7 mouse cellular contexts compared by ENCODE assay signal in the genomic region with DNA sequence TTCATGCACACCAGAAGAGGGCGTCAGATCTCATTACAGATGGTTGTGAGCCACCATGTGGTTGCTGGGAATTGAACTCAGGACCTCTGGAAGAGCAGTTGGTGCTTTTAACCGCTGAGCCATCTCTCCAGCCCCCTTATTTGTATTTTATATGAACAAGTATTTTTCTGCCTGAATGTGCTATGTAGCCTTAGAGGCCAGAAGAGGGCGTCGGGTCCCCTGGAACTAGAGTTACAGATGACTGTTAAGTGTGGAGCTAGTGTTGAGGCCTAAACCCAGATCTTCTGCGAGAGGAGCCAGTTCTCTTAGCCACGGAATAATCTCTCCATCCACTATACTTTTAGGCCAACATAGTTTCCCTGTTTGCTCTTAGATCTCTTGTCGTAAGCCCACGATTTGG.
DNase-seq lines count a peak whose midpoint lies in the region; ATAC-seq and TF ChIP-seq lines count a peak whose summit lies in the region.
"Not testable (repeated sequence)": the region's sequence is repeated elsewhere in the genome, so short reads cannot be mapped to it uniquely, and the experiment has no call there.

No protein-coding gene starts in this region.

- DNase-seq in CH12.LX (ENCODE audit: extremely low read depth) = peak; percentile 8
- DNase-seq in Patski (ENCODE audit: low read depth, low spot score); heart, adult 2 months; kidney, postnatal 0 days (ENCODE audit: low spot score); liver, embryonic 14.5 days (ENCODE audit: low read depth in 3 of 3, low spot score in 3 of 3): not testable (repeated sequence)
- DNase-seq in midbrain, embryonic 11.5 days (ENCODE audit: low spot score, missing footprints) = peak; percentile 81

- not testable (repeated sequence) for H3K27ac ChIP-seq in CH12.LX (ENCODE audit: insufficient read depth, low read depth); heart, adult 2 months; kidney, postnatal 0 days; liver, embryonic 14.5 days; midbrain, embryonic 11.5 days (ENCODE audit: low read depth, low read length)
- H3K27ac ChIP-seq in embryonic facial prominence, embryonic 12.5 days = peak overlapping the region; percentile 83

- TF ChIP-seq CTCF in CH12.LX (conservative IDR thresholded peaks at IDR 0.05 in 1 of 2, IDR thresholded peaks at IDR 0.05 in 1 of 2; ENCODE audit: low read depth in 2 of 2, low read length in 2 of 2) (peak in 1 of 2 experiments; percentile 30; a peak in 1 of 4 replicates), Patski (IDR thresholded peaks at IDR 0.05) (peak; percentile 45)
- TF ChIP-seq CTCF in heart, adult 2 months (IDR thresholded peaks at IDR 0.05) = peak; percentile 28
- TF ChIP-seq CTCF in kidney, postnatal 0 days (IDR thresholded peaks at IDR 0.05; ENCODE audit: low read depth) = peak; percentile 50; the same call in 1 of the 2 replicates
- TF ChIP-seq CTCF in liver, embryonic 14.5 days (IDR thresholded peaks at IDR 0.05; ENCODE audit: low read depth) = peak; percentile 24; the same call in 1 of the 2 replicates

- 50% methylated on average over 8 of the region's 8 CpGs for WGBS in embryonic facial prominence, embryonic 12.5 days
- 61% methylated on average over 8 of the region's 8 CpGs for WGBS in heart, adult 2 months
- 71% methylated on average over 8 of the region's 8 CpGs for WGBS in kidney, postnatal 0 days
- WGBS in liver, embryonic 14.5 days (ENCODE audit: insufficient replicate concordance) = 44% methylated on average over 8 of the region's 8 CpGs
- WGBS in midbrain, embryonic 11.5 days = 65% methylated on average over 8 of the region's 8 CpGs

- not testable (repeated sequence) for H3K9ac ChIP-seq in CH12.LX (ENCODE audit: insufficient read depth, low read depth); embryonic facial prominence, embryonic 12.5 days; heart, adult 2 months (ENCODE audit: low read depth, low read length); kidney, postnatal 0 days (ENCODE audit: low read depth, low read length); liver, embryonic 14.5 days (replicated peaks); midbrain, embryonic 11.5 days (ENCODE audit: low read length)

- in situ Hi-C loops in CH12.LX (cut with MboI; ENCODE audit: low pct_ligation_motif_present, low pct_unique_long_range_greater_than_20kb, low sequenced_read_pairs) = loop anchor here (10.0 kb wide), 1 partner anchor 137 kb away; no protein-coding TSS in a partner anchor
- in situ Hi-C loops in Patski (cut with MboI; ENCODE audit: low pct_unique_long_range_greater_than_20kb) = not testable (repeated sequence)

- not testable (repeated sequence) for H3K4me3 ChIP-seq in CH12.LX (replicated peaks in 1 of 3; ENCODE audit: low read depth in 2 of 3, low read length in 2 of 3, poor library complexity in 1 of 3); embryonic facial prominence, embryonic 12.5 days; heart, adult 2 months; kidney, postnatal 0 days (replicated peaks; ENCODE audit: low read depth, low read length); liver, embryonic 14.5 days (ENCODE audit: insufficient read depth in 1 of 2, low read depth in 2 of 2, low read length in 2 of 2); midbrain, embryonic 11.5 days (ENCODE audit: low read depth, low read length)

- not testable (repeated sequence) for H3K36me3 ChIP-seq in CH12.LX (replicated peaks in 1 of 2; ENCODE audit: control insufficient read depth in 1 of 2, insufficient read depth in 1 of 2, low read length in 1 of 2); embryonic facial prominence, embryonic 12.5 days; heart, adult 2 months (ENCODE audit: control insufficient read depth, insufficient read depth, low read length); kidney, postnatal 0 days (ENCODE audit: insufficient read depth, low read length); liver, embryonic 14.5 days (replicated peaks; ENCODE audit: control insufficient read depth, insufficient read depth, low read depth); midbrain, embryonic 11.5 days (ENCODE audit: control insufficient read depth, insufficient read depth, low read length)

- not testable (repeated sequence) for H3K79me2 ChIP-seq in CH12.LX (replicated peaks; ENCODE audit: control insufficient read depth, extremely low read depth, insufficient read depth, poor library complexity, severe bottlenecking); heart, adult 2 months (replicated peaks; ENCODE audit: control insufficient read depth, insufficient read depth, low read length)

- not testable (repeated sequence) for H3K4me1 ChIP-seq in CH12.LX (ENCODE audit: control insufficient read depth in 1 of 2, insufficient read depth in 2 of 2); heart, adult 2 months (ENCODE audit: control insufficient read depth, insufficient read depth, low read length); kidney, postnatal 0 days (replicated peaks; ENCODE audit: insufficient read depth, low read length); liver, embryonic 14.5 days (replicated peaks; ENCODE audit: control insufficient read depth in 2 of 2, insufficient read depth in 2 of 2, low read length in 1 of 2); midbrain, embryonic 11.5 days (ENCODE audit: control insufficient read depth, insufficient read depth, low read length)
- peaks cover 45% of the 10 kb centered on the region for H3K4me1 ChIP-seq in embryonic facial prominence, embryonic 12.5 days

- intact Hi-C loops in heart, adult 2 months (cut with DNase I) = not testable (repeated sequence)

- not testable (repeated sequence) for ATAC-seq in Patski; embryonic facial prominence, embryonic 12.5 days (ENCODE audit: insufficient number of reproducible peaks, insufficient read depth, low FRiP score, low TSS enrichment); kidney, postnatal 0 days (replicated peaks; ENCODE audit: low FRiP score, low read depth); liver, embryonic 14.5 days (ENCODE audit: insufficient read depth); midbrain, embryonic 11.5 days (ENCODE audit: low FRiP score)

- dilution Hi-C loops in CH12.LX (cut with MboI; ENCODE audit: extremely low pct_ligation_motif_present, extremely low pct_unique_long_range_greater_than_20kb, low sequenced_read_pairs) = not testable (repeated sequence)

- not testable (repeated sequence) for H3K27me3 ChIP-seq in CH12.LX (replicated peaks); Patski; embryonic facial prominence, embryonic 12.5 days; heart, adult 2 months (ENCODE audit: control insufficient read depth, insufficient read depth, low read length); kidney, postnatal 0 days (ENCODE audit: insufficient read depth, low read length); liver, embryonic 14.5 days (ENCODE audit: control insufficient read depth, insufficient read depth, low read length); midbrain, embryonic 11.5 days (ENCODE audit: control insufficient read depth, insufficient read depth, low read length)

- TF ChIP-seq RAD21 in CH12.LX (IDR thresholded peaks at IDR 0.05; ENCODE audit: low read depth, low read length) = peak; percentile 24

- POLR2A ChIA-PET in Patski (lab: Charles Lee) = not testable (repeated sequence)

- TF ChIP-seq EP300 in CH12.LX (IDR thresholded peaks at IDR 0.05; ENCODE audit: low read length); heart, adult 2 months (IDR thresholded peaks at IDR 0.05; ENCODE audit: insufficient read depth, low read depth, low read length); liver, embryonic 14.5 days (IDR thresholded peaks at IDR 0.05; ENCODE audit: low read depth): not testable (repeated sequence)

- CTCF ChIA-PET in Patski (lab: Charles Lee) = interaction anchor here (1.5 kb wide), 2 partner anchors 114 to 153 kb away, joined by 3 to 6 read pairs; no protein-coding TSS in a partner anchor

- not testable (repeated sequence) for H3K4me2 ChIP-seq in CH12.LX (ENCODE audit: insufficient read depth, low read depth, poor library complexity, severe bottlenecking); embryonic facial prominence, embryonic 12.5 days (replicated peaks); kidney, postnatal 0 days (ENCODE audit: low read length); liver, embryonic 14.5 days (ENCODE audit: low read depth); midbrain, embryonic 11.5 days

- not testable (repeated sequence) for H3K9me3 ChIP-seq in CH12.LX (replicated peaks; ENCODE audit: low read length); embryonic facial prominence, embryonic 12.5 days; kidney, postnatal 0 days (replicated peaks; ENCODE audit: low read length); liver, embryonic 14.5 days (ENCODE audit: control insufficient read depth, low read length); midbrain, embryonic 11.5 days (ENCODE audit: control insufficient read depth, low read length)

- not testable (repeated sequence) for TF ChIP-seq POLR2A in CH12.LX (IDR thresholded peaks at IDR 0.05; ENCODE audit: low read depth, low read length); heart, adult 2 months (IDR thresholded peaks at IDR 0.05; ENCODE audit: insufficient read depth, low read depth, low read length)

TF ChIP-seq in CH12.LX, 34 proteins besides CTCF, POLR2A, EP300 and RAD21:
- TF ChIP-seq SMC3 (IDR thresholded peaks at IDR 0.05; ENCODE audit: low read depth, low read length) = peak; percentile 30; the same call in 1 of the 2 replicates
